Mouse (Mus musculus) bone marrow macrophage, adult 2 months (primary cell): ENCODE results near the gene Ccdc28a.

Experiments used
- CTCF ChIP-seq: IDR thresholded peaks from 2 replicates; pipeline ENCODE4 v1.5.1; 2012; ENCODE audit warnings: low read depth, mild to moderate bottlenecking, low read length, moderate library complexity
- POLR2A ChIP-seq: IDR thresholded peaks from 2 replicates; pipeline ENCODE4 v1.6.1; 2012; ENCODE audit warnings: mild to moderate bottlenecking, low read depth, low read length, borderline replicate concordance

- TF ChIP-seq CTCF, result no peak
- no peak for TF ChIP-seq POLR2A
Observed at GRCm38 (mm10) chr10:18233891-18234290, 907 bp downstream of the Ccdc28a start.
